Mouse (Mus musculus) neural tube, embryonic 13.5 days (tissue): ENCODE results near the gene Serpina6. TPM values are rescaled to one million over a fixed set of nuclear protein-coding genes. Genes with fewer than 3 reads are reported as not detected.
"Not testable (repeated sequence)": the region's sequence is repeated elsewhere in the genome, so short reads cannot be mapped to it uniquely, and the experiment has no call there.

Experiments used
- ATAC-seq: fragments of 200-750 bp; cut with Nextera tagmentation; 2 replicates; pipeline ENCODE4 v1.8.0; 2017; ENCODE audit warnings: low read depth, mild to moderate bottlenecking, moderate TSS enrichment, moderate library complexity
- H3K27ac ChIP-seq: fragments of 300-500 bp; sonication (generic); replicated peaks from 2 replicates; pipeline ENCODE4 v1.5.1; 2015; ENCODE audit warnings: moderate library complexity, mild to moderate bottlenecking, inconsistent platforms
- H3K27me3 ChIP-seq: fragments of 300-500 bp; sonication (generic); 2 replicates; pipeline ENCODE4 v1.6.1; 2015; ENCODE audit warnings: mild to moderate bottlenecking, inconsistent platforms
- H3K36me3 ChIP-seq: fragments of 300-500 bp; sonication (generic); 2 replicates; pipeline ENCODE4 v1.6.1; 2015; ENCODE audit warnings: mild to moderate bottlenecking, inconsistent platforms
- H3K4me1 ChIP-seq: fragments of 300-500 bp; sonication (generic); replicated peaks from 2 replicates; pipeline ENCODE4 v1.6.1; 2015; ENCODE audit warnings: inconsistent platforms
- H3K4me2 ChIP-seq: fragments of 300-500 bp; sonication (generic); 2 replicates; pipeline ENCODE4 v1.6.1; 2015; ENCODE audit warnings: inconsistent platforms, mild to moderate bottlenecking, moderate library complexity
- H3K4me3 ChIP-seq: fragments of 300-500 bp; sonication (generic); 2 replicates; pipeline ENCODE4 v1.5.1; 2015; ENCODE audit warnings: mild to moderate bottlenecking, inconsistent platforms
- H3K9ac ChIP-seq: fragments of 300-500 bp; sonication (generic); 2 replicates; pipeline ENCODE4 v1.6.1; 2015; ENCODE audit warnings: moderate library complexity, mild to moderate bottlenecking, inconsistent platforms
- H3K9me3 ChIP-seq: fragments of 300-500 bp; sonication (generic); 2 replicates; pipeline ENCODE4 v1.6.1; 2016; ENCODE audit warnings: inconsistent platforms
- WGBS: fragments of 180-500 bp; shearing (Covaris S2); methylation state at CpG from one replicate; pipeline ENCODE4 v1.1.7; 2015; 5-methylcytosine and 5-hydroxymethylcytosine counted together
- polyA plus RNA-seq: library from polyadenylated mRNA; unstranded; fragments of >200 nt; fragmentation: Nextera tagmentation; extraction: Ambion mirVana; gene quantifications from 2 replicates; pipeline ENCODE4 v1.2.1, GENCODE M21; 2015

Serpina6 gene
- polyA plus RNA-seq, 1 experiment from 2014 or later: 0.35 TPM

GRCm38 (mm10) chr12:103679853-103680252, 22.8 kb upstream of the Serpina6 start:
- not testable (repeated sequence) for H3K36me3 ChIP-seq, H3K4me1 ChIP-seq, H3K27ac ChIP-seq, ATAC-seq, H3K4me2 ChIP-seq, H3K9ac ChIP-seq, H3K4me3 ChIP-seq, H3K27me3 ChIP-seq, H3K9me3 ChIP-seq
- 92% methylated on average over 1 of the region's 1 CpGs for WGBS

GRCm38 (mm10) chr12:103676039-103676438, 19.0 kb upstream of the Serpina6 start, which contains the start of gene Serpina16:
TSS of gene Serpina16 (minus strand) at chr12:103676139.
- H3K4me1 ChIP-seq: no peaks in the 10 kb centered on the region
- no peak within 1 kb of the TSS for H3K4me3 ChIP-seq
- WGBS: 79% methylated on average over 1 of the region's 1 CpGs
- H3K9me3 ChIP-seq: no peaks in the 10 kb centered on the region
- H3K9ac ChIP-seq: no peak within 1 kb of the TSS
- no peaks in the 10 kb centered on the region for H3K27me3 ChIP-seq
- ATAC-seq: no peak
- no peak within 1 kb of the TSS for H3K4me2 ChIP-seq
- H3K27ac ChIP-seq: no peak within 1 kb of the TSS
- H3K36me3 ChIP-seq: no peaks in the 10 kb centered on the region

- ATAC-seq: no peak
- H3K4me2 ChIP-seq: no peak overlapping the region
- H3K4me1 ChIP-seq: no peaks in the 10 kb centered on the region
- no peaks in the 10 kb centered on the region for H3K9me3 ChIP-seq
- H3K4me3 ChIP-seq: no peak overlapping the region
- H3K27ac ChIP-seq: no peak overlapping the region
- H3K9ac ChIP-seq: no peak overlapping the region
- 78% methylated on average over 2 of the region's 2 CpGs for WGBS
- H3K36me3 ChIP-seq: no peaks in the 10 kb centered on the region
- H3K27me3 ChIP-seq: no peaks in the 10 kb centered on the region
Observed at GRCm38 (mm10) chr12:103673179-103673578, 16.2 kb upstream of the Serpina6 start.

GRCm38 (mm10) chr12:103671483-103671882, 14.5 kb upstream of the Serpina6 start:
- no peak for ATAC-seq
- H3K9ac ChIP-seq: no peak overlapping the region
- H3K4me2 ChIP-seq: no peak overlapping the region
- H3K9me3 ChIP-seq: no peaks in the 10 kb centered on the region
- H3K4me1 ChIP-seq: no peaks in the 10 kb centered on the region
- no peaks in the 10 kb centered on the region for H3K36me3 ChIP-seq
- WGBS: 82% methylated on average over 3 of the region's 3 CpGs
- no peak overlapping the region for H3K4me3 ChIP-seq
- H3K27ac ChIP-seq: no peak overlapping the region
- no peaks in the 10 kb centered on the region for H3K27me3 ChIP-seq

GRCm38 (mm10) chr12:103670964-103671363, 14.0 kb upstream of the Serpina6 start:
- H3K4me1 ChIP-seq: no peaks in the 10 kb centered on the region
- H3K9ac ChIP-seq: no peak overlapping the region
- H3K9me3 ChIP-seq: no peaks in the 10 kb centered on the region
- H3K36me3 ChIP-seq: no peaks in the 10 kb centered on the region
- 85% methylated on average over 2 of the region's 2 CpGs for WGBS
- H3K27me3 ChIP-seq: no peaks in the 10 kb centered on the region
- no peak overlapping the region for H3K27ac ChIP-seq
- ATAC-seq: no peak
- no peak overlapping the region for H3K4me3 ChIP-seq
- no peak overlapping the region for H3K4me2 ChIP-seq

- H3K4me3 ChIP-seq: no peak overlapping the region
- H3K36me3 ChIP-seq: no peaks in the 10 kb centered on the region
- H3K27me3 ChIP-seq: no peaks in the 10 kb centered on the region
- no peaks in the 10 kb centered on the region for H3K9me3 ChIP-seq
- WGBS: 86% methylated on average over 5 of the region's 5 CpGs
- H3K4me2 ChIP-seq: no peak overlapping the region
- ATAC-seq: no peak
- no peak overlapping the region for H3K27ac ChIP-seq
- H3K4me1 ChIP-seq: no peaks in the 10 kb centered on the region
- no peak overlapping the region for H3K9ac ChIP-seq
Observed at GRCm38 (mm10) chr12:103670344-103670743, 13.3 kb upstream of the Serpina6 start.

GRCm38 (mm10) chr12:103665286-103665685, 8.3 kb upstream of the Serpina6 start:
- no peaks in the 10 kb centered on the region for H3K9me3 ChIP-seq
- H3K4me1 ChIP-seq: no peaks in the 10 kb centered on the region
- H3K4me3 ChIP-seq: no peak overlapping the region
- ATAC-seq: no peak
- H3K4me2 ChIP-seq: no peak overlapping the region
- H3K27ac ChIP-seq: no peak overlapping the region
- no peak overlapping the region for H3K9ac ChIP-seq
- H3K36me3 ChIP-seq: no peaks in the 10 kb centered on the region
- 94% methylated on average over 3 of the region's 3 CpGs for WGBS
- H3K27me3 ChIP-seq: no peaks in the 10 kb centered on the region

GRCm38 (mm10) chr12:103662053-103662452, 5.0 kb upstream of the Serpina6 start:
- H3K4me1 ChIP-seq, H3K27ac ChIP-seq, H3K36me3 ChIP-seq, ATAC-seq, H3K4me2 ChIP-seq, H3K4me3 ChIP-seq, H3K27me3 ChIP-seq, H3K9me3 ChIP-seq, H3K9ac ChIP-seq: not testable (repeated sequence)

- no peak overlapping the region for H3K9ac ChIP-seq
- ATAC-seq: no peak
- no peak overlapping the region for H3K27ac ChIP-seq
- no peaks in the 10 kb centered on the region for H3K36me3 ChIP-seq
- H3K4me1 ChIP-seq: no peaks in the 10 kb centered on the region
- no peaks in the 10 kb centered on the region for H3K9me3 ChIP-seq
- no peaks in the 10 kb centered on the region for H3K27me3 ChIP-seq
- no peak overlapping the region for H3K4me2 ChIP-seq
- H3K4me3 ChIP-seq: no peak overlapping the region
- WGBS: 86% methylated on average over 5 of the region's 5 CpGs
Observed at GRCm38 (mm10) chr12:103660076-103660475, 3.1 kb upstream of the Serpina6 start.

GRCm38 (mm10) chr12:103659171-103659570, 2.2 kb upstream of the Serpina6 start:
- Histone ChIP-seq H3K4me2 (no peak overlapping the region), H3K4me3 (no peak overlapping the region), H3K4me1 (no peaks in the 10 kb centered on the region), H3K27me3 (no peaks in the 10 kb centered on the region), H3K9ac (no peak overlapping the region), H3K9me3 (no peaks in the 10 kb centered on the region), H3K36me3 (no peaks in the 10 kb centered on the region), H3K27ac (no peak overlapping the region)
- WGBS: 89% methylated on average over 2 of the region's 2 CpGs
- ATAC-seq: no peak

GRCm38 (mm10) chr12:103657991-103658390, 979 bp upstream of the Serpina6 start:
- no peak overlapping the region for H3K4me3 ChIP-seq
- no peak overlapping the region for H3K4me2 ChIP-seq
- no peaks in the 10 kb centered on the region for H3K9me3 ChIP-seq
- no peak overlapping the region for H3K9ac ChIP-seq
- no peak for ATAC-seq
- H3K36me3 ChIP-seq: no peaks in the 10 kb centered on the region
- H3K27me3 ChIP-seq: no peaks in the 10 kb centered on the region
- WGBS: 83% methylated on average over 10 of the region's 10 CpGs
- no peaks in the 10 kb centered on the region for H3K4me1 ChIP-seq
- no peak overlapping the region for H3K27ac ChIP-seq

GRCm38 (mm10) chr12:103655123-103656044, 1.6 kb downstream of the Serpina6 start:
- no peak overlapping the region for H3K4me2 ChIP-seq
- H3K27me3 ChIP-seq: no peaks in the 10 kb centered on the region
- WGBS: 89% methylated on average over 7 of the region's 7 CpGs
- H3K4me1 ChIP-seq: no peaks in the 10 kb centered on the region
- H3K9ac ChIP-seq: no peak overlapping the region
- H3K27ac ChIP-seq: no peak overlapping the region
- H3K4me3 ChIP-seq: no peak overlapping the region
- no peak for ATAC-seq
- H3K36me3 ChIP-seq: no peaks in the 10 kb centered on the region
- H3K9me3 ChIP-seq: no peaks in the 10 kb centered on the region

- ATAC-seq: no peak
- Histone ChIP-seq H3K4me3 (no peak overlapping the region), H3K9ac (no peak overlapping the region), H3K27ac (no peak overlapping the region), H3K4me2 (no peak overlapping the region), H3K9me3 (no peaks in the 10 kb centered on the region), H3K4me1 (no peaks in the 10 kb centered on the region), H3K27me3 (no peaks in the 10 kb centered on the region), H3K36me3 (no peaks in the 10 kb centered on the region)
- 94% methylated on average over 2 of the region's 2 CpGs for whole genome bisulfite sequencing
Observed at GRCm38 (mm10) chr12:103653836-103654235, 3.2 kb downstream of the Serpina6 start.
